Comparison of ENCODE assay signal across 9 mouse cellular contexts in the genomic region with DNA sequence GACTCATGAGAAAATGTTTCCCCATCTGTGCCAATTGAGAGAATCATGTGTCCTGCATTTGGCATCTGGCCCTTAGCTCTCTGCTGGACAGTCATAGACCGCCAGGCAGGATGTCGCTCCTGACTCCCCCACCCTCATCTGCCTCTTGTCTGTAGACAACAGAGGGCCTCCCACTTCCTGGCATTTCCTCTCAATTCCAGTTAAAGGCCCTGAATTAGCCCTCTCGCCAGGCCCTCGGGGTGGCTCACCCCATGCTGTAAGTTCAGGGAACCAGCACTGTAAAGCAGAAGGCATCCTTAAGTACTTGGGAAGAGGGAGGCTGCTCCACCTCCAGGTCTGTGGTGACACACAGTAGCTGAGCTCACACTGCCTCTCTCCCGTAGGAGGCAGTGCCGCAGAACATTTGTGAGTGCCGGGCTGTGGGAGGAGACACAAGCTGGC. TPM values are rescaled to one million over a fixed set of nuclear protein-coding genes. Genes with fewer than 3 reads are reported as not detected.
A peak's percentile ranks its signal among the peaks of the same experiment; 100 is the strongest.
DNase-seq lines count a peak whose midpoint lies in the region; ATAC-seq and TF ChIP-seq lines count a peak whose summit lies in the region.
"Had no signal": no experiment of that assay in that cellular context is flagged by ENCODE, and none has a peak within 500 bp of the region (broad histone marks: within the 10 kb centered on the region; RNA-seq: fewer than 3 reads in every experiment).

No protein-coding gene starts in this region.

- 20% methylated on average over 7 of the region's 7 CpGs for WGBS in embryonic facial prominence, embryonic 15.5 days
- 4% methylated on average over 7 of the region's 7 CpGs for WGBS in lung, postnatal 0 days

- DNase-seq in 3T3-L1 (ENCODE audit: low read depth, low spot score), result peak; percentile 97
- DNase-seq in MN1 (ENCODE audit: low spot score), result peak; percentile 88
- peak; percentile 77 for DNase-seq in heart, postnatal 25 days (ENCODE audit: low spot score)
- DNase-seq in layer of hippocampus, adult 9-11 months, result peak; percentile 71
- DNase-seq in lung, postnatal 0 days (ENCODE audit: low spot score), result peak; percentile 92
- peak; percentile 32 for DNase-seq in yolk sac, embryonic 10.5 days (ENCODE audit: low spot score)
- no peak for DNase-seq in thymus, postnatal 0 days (ENCODE audit: low spot score)

- ATAC-seq in embryonic facial prominence, embryonic 15.5 days (ENCODE audit: insufficient number of reproducible peaks, low FRiP score, low TSS enrichment, low read depth), result peak; percentile 67
- peak; percentile 96 for ATAC-seq in lung, postnatal 0 days

- no peak overlapping the region for H3K27ac ChIP-seq in embryonic facial prominence, embryonic 15.5 days (replicated peaks)
- H3K27ac ChIP-seq in lung, postnatal 0 days (ENCODE audit: low read length), result peak overlapping the region; percentile 82
- H3K27ac ChIP-seq: neural tube, embryonic 13.5 days had no signal

- intact Hi-C loops in heart, postnatal 25 days (cut with DNase I), result no loop called here

- peak; percentile 63; the same call in 1 of the 2 replicates for TF ChIP-seq EP300 in lung, postnatal 0 days (IDR thresholded peaks at IDR 0.05)

- H3K4me1 ChIP-seq in embryonic facial prominence, embryonic 15.5 days, result peaks cover 8% of the 10 kb centered on the region
- peaks cover 9% of the 10 kb centered on the region; the same call in 1 of the 2 replicates for H3K4me1 ChIP-seq in lung, postnatal 0 days (ENCODE audit: insufficient read depth, low read depth, low read length)
- H3K4me1 ChIP-seq: neural tube, embryonic 13.5 days had no signal

- TF ChIP-seq CTCF in lung, postnatal 0 days (IDR thresholded peaks at IDR 0.05), result peak; percentile 75

- H3K4me2 ChIP-seq in embryonic facial prominence, embryonic 15.5 days (replicated peaks), result no peak overlapping the region
- H3K4me2 ChIP-seq in lung, postnatal 0 days (replicated peaks; ENCODE audit: low read depth, low read length), result no peak overlapping the region; the same call in 1 of the 2 replicates
- H3K4me2 ChIP-seq: neural tube, embryonic 13.5 days had no signal

- H3K36me3 ChIP-seq in embryonic facial prominence, embryonic 15.5 days, result no peaks in the 10 kb centered on the region
- no peaks in the 10 kb centered on the region for H3K36me3 ChIP-seq in lung, postnatal 0 days (ENCODE audit: insufficient read depth, low read length)
- H3K36me3 ChIP-seq: neural tube, embryonic 13.5 days had no signal

- no peaks in the 10 kb centered on the region for H3K27me3 ChIP-seq in embryonic facial prominence, embryonic 15.5 days
- H3K27me3 ChIP-seq in lung, postnatal 0 days (replicated peaks; ENCODE audit: insufficient read depth, low read length), result no peaks in the 10 kb centered on the region
- H3K27me3 ChIP-seq: neural tube, embryonic 13.5 days had no signal

- H3K9me3 ChIP-seq in embryonic facial prominence, embryonic 15.5 days (replicated peaks), result no peaks in the 10 kb centered on the region
- H3K9me3 ChIP-seq in lung, postnatal 0 days (ENCODE audit: low read length), result no peaks in the 10 kb centered on the region
- H3K9me3 ChIP-seq: neural tube, embryonic 13.5 days had no signal

- no peak overlapping the region for H3K9ac ChIP-seq in embryonic facial prominence, embryonic 15.5 days
- H3K9ac ChIP-seq in lung, postnatal 0 days (replicated peaks; ENCODE audit: low read depth), result no peak overlapping the region
- H3K9ac ChIP-seq: neural tube, embryonic 13.5 days had no signal

- no peak overlapping the region for H3K4me3 ChIP-seq in embryonic facial prominence, embryonic 15.5 days (replicated peaks)
- H3K4me3 ChIP-seq in lung, postnatal 0 days (ENCODE audit: low read depth, low read length), result no peak overlapping the region
- H3K4me3 ChIP-seq: neural tube, embryonic 13.5 days had no signal

RNA-seq across cellular contexts. Expression of gene Gucy2g, which starts 3.8 kb away (rescaled TPM):
- 0.11 and 0.21 TPM in 2 replicates for polyA plus RNA-seq in embryonic facial prominence, embryonic 15.5 days (2015; fragmentation: Nextera tagmentation; extraction: Ambion mirVana)
- under 1 TPM; 0.08 to 0.10 TPM for total RNA-seq in heart, postnatal 25 days (2021)
- 0.05 and 0.18 TPM in 2 replicates for polyA plus RNA-seq in lung, postnatal 0 days (2015; fragmentation: Nextera tagmentation; extraction: Ambion mirVana)
- 0.04 and 0.06 TPM in 2 replicates for polyA plus RNA-seq in thymus, postnatal 0 days (2015; fragmentation: Nextera tagmentation; extraction: Ambion mirVana)
- polyA plus RNA-seq: neural tube, embryonic 13.5 days had no signal

RNA-seq across cellular contexts. Expression of gene Acsl5, which starts 6.9 kb away (rescaled TPM):
- 41.0 and 45.0 TPM in 2 replicates for polyA plus RNA-seq in embryonic facial prominence, embryonic 15.5 days (2015; fragmentation: Nextera tagmentation; extraction: Ambion mirVana)
- 10 to 100 TPM; 10.8 to 11.4 TPM for total RNA-seq in heart, postnatal 25 days (2021)
- polyA plus RNA-seq in lung, postnatal 0 days (2015; fragmentation: Nextera tagmentation; extraction: Ambion mirVana), result 110 and 130 TPM in 2 replicates
- polyA plus RNA-seq in thymus, postnatal 0 days (2015; fragmentation: Nextera tagmentation; extraction: Ambion mirVana), result 72.4 and 83.1 TPM in 2 replicates
